Mouse (Mus musculus) lung, adult 2 months (tissue): ENCODE results near the gene Ptpn1.

Experiments used
- CTCF ChIP-seq: fragments of 200-500 bp; IDR thresholded peaks from 2 replicates; pipeline ENCODE4 v1.5.1; 2011; ENCODE audit warnings: mild to moderate bottlenecking, low read length, control low read depth; ENCODE audit not compliant: insufficient read depth
- POLR2A ChIP-seq: fragments of 200-500 bp; IDR thresholded peaks from 2 replicates; pipeline ENCODE4 v1.6.1; 2011; ENCODE audit warnings: low read depth, mild to moderate bottlenecking, control low read depth, low read length, borderline replicate concordance; ENCODE audit errors: extremely low read depth

DNA sequence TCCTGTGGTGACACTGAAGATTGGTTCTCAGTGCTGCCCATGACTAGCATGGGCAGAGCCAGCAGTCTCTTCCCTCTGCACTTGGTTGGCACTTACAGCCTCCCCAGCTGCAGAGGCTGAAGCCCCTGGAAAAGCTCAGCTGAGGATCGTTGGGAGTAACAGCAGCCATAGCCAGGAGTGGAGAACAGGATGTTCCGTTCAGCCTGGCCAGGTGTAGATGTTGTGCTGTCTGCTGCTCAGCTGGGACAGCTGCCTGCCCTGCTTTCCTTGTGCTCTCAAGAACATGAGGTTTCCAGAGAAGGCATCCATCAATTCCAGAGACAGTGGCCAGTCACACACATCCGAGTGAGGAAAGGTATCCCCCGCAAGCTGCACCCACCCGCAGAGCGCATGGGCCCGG lies 36.6 kb downstream of the Ptpn1 start:
- TF ChIP-seq CTCF: no peak
- TF ChIP-seq POLR2A: no peak
